Mouse (Mus musculus) erythroblast, adult 5-6 weeks (primary cell): ENCODE results near the gene Nkapd1. TPM values are rescaled to one million over a fixed set of nuclear protein-coding genes. Genes with fewer than 3 reads are reported as not detected.

Experiments
- total RNA-seq, 2 experiments: library from RNA; stranded (forward) in 1 of 2; stranded (reverse) in 1 of 2; fragments of 150-400 nt in 1 of 2; fragments of 200-764, 138-1000 nt in 1 of 2; gene quantifications; 2 replicates each; pipeline versions ENCODE4 v1.2.3 to v1.2.4; 2015 to 2017; ENCODE audit warnings: low replicate concordance in 2 of 2

Nkapd1 gene
- total RNA-seq, 2 experiments from 2014 or later = 5.3 to 9.0 TPM

Other genes starting within 250 kb of the Nkapd1 start
- gene Plet1, start 122.9 kb downstream of the Nkapd1 start, total RNA-seq (2015; ENCODE audit: low replicate concordance) = not detected in 2 replicates
- gene Plet1, start 122.9 kb downstream of the Nkapd1 start, total RNA-seq (2017; ENCODE audit: low replicate concordance) = not detected in 2 replicates
- gene Pts, start 88.7 kb downstream of the Nkapd1 start, total RNA-seq (2015; ENCODE audit: low replicate concordance) = 16.3 and 20.5 TPM in 2 replicates
- 15.8 and 19.4 TPM in 2 replicates for gene Pts, start 88.7 kb downstream of the Nkapd1 start, total RNA-seq (2017; ENCODE audit: low replicate concordance)
- 21.5 TPM in 1 of 2 replicates, not detected in the other for gene Il18, start 62.6 kb downstream of the Nkapd1 start, total RNA-seq (2015; ENCODE audit: low replicate concordance)
- 2.4 and 3.7 TPM in 2 replicates for gene Il18, start 62.6 kb downstream of the Nkapd1 start, total RNA-seq (2017; ENCODE audit: low replicate concordance)
- gene Bco2, start 62.3 kb downstream of the Nkapd1 start, total RNA-seq (2015; ENCODE audit: low replicate concordance) = 0.84 and 1.7 TPM in 2 replicates
- 0.17 and 2.0 TPM in 2 replicates for gene Bco2, start 62.3 kb downstream of the Nkapd1 start, total RNA-seq (2017; ENCODE audit: low replicate concordance)
- not detected in 2 replicates for gene Tex12, start 56.1 kb downstream of the Nkapd1 start, total RNA-seq (2015; ENCODE audit: low replicate concordance)
- not detected in 2 replicates for gene Tex12, start 56.1 kb downstream of the Nkapd1 start, total RNA-seq (2017; ENCODE audit: low replicate concordance)
- gene Sdhd, start 13.7 kb downstream of the Nkapd1 start, total RNA-seq (2015; ENCODE audit: low replicate concordance) = 50.0 and 63.1 TPM in 2 replicates
- 26.2 and 57.2 TPM in 2 replicates for gene Sdhd, start 13.7 kb downstream of the Nkapd1 start, total RNA-seq (2017; ENCODE audit: low replicate concordance)
- 21.1 and 27.1 TPM in 2 replicates for gene Timm8b, start 13.6 kb downstream of the Nkapd1 start, total RNA-seq (2015; ENCODE audit: low replicate concordance)
- gene Timm8b, start 13.6 kb downstream of the Nkapd1 start, total RNA-seq (2017; ENCODE audit: low replicate concordance) = 27.5 and 70.9 TPM in 2 replicates
- gene Pih1d2, start 143 bp downstream of the Nkapd1 start, total RNA-seq (2015; ENCODE audit: low replicate concordance) = not detected in 2 replicates
- gene Pih1d2, start 143 bp downstream of the Nkapd1 start, total RNA-seq (2017; ENCODE audit: low replicate concordance) = 0.42 and 1.0 TPM in 2 replicates
- gene Dlat, start 42.3 kb upstream of the Nkapd1 start, total RNA-seq (2015; ENCODE audit: low replicate concordance) = 16.7 and 19.8 TPM in 2 replicates
- 6.7 and 16.4 TPM in 2 replicates for gene Dlat, start 42.3 kb upstream of the Nkapd1 start, total RNA-seq (2017; ENCODE audit: low replicate concordance)
- not detected in 2 replicates for gene Dixdc1, start 122.1 kb upstream of the Nkapd1 start, total RNA-seq (2015; ENCODE audit: low replicate concordance)
- gene Dixdc1, start 122.1 kb upstream of the Nkapd1 start, total RNA-seq (2017; ENCODE audit: low replicate concordance) = 0.68 TPM in 1 of 2 replicates, not detected in the other
- not detected in 2 replicates for gene 2310030G06Rik, start 129.1 kb upstream of the Nkapd1 start, total RNA-seq (2015; ENCODE audit: low replicate concordance)
- gene 2310030G06Rik, start 129.1 kb upstream of the Nkapd1 start, total RNA-seq (2017; ENCODE audit: low replicate concordance) = not detected in 2 replicates
- gene Cryab, start 133.9 kb upstream of the Nkapd1 start, total RNA-seq (2015; ENCODE audit: low replicate concordance) = not detected in 2 replicates
- not detected in 2 replicates for gene Cryab, start 133.9 kb upstream of the Nkapd1 start, total RNA-seq (2017; ENCODE audit: low replicate concordance)
- gene Hspb2, start 134.9 kb upstream of the Nkapd1 start, total RNA-seq (2015; ENCODE audit: low replicate concordance) = not detected in 2 replicates
- not detected in 2 replicates for gene Hspb2, start 134.9 kb upstream of the Nkapd1 start, total RNA-seq (2017; ENCODE audit: low replicate concordance)
- 2.5 and 5.8 TPM in 2 replicates for gene Fdxacb1, start 150.8 kb upstream of the Nkapd1 start, total RNA-seq (2015; ENCODE audit: low replicate concordance)
- 2.2 and 3.5 TPM in 2 replicates for gene Fdxacb1, start 150.8 kb upstream of the Nkapd1 start, total RNA-seq (2017; ENCODE audit: low replicate concordance)
- gene Alg9, start 157.6 kb upstream of the Nkapd1 start, total RNA-seq (2015; ENCODE audit: low replicate concordance) = 46.1 and 60.4 TPM in 2 replicates
- 18.0 and 28.7 TPM in 2 replicates for gene Alg9, start 157.6 kb upstream of the Nkapd1 start, total RNA-seq (2017; ENCODE audit: low replicate concordance)
- gene 1110032A03Rik, start 158.1 kb upstream of the Nkapd1 start, total RNA-seq (2015; ENCODE audit: low replicate concordance) = 30.6 and 50.6 TPM in 2 replicates
- 38.8 and 44.6 TPM in 2 replicates for gene 1110032A03Rik, start 158.1 kb upstream of the Nkapd1 start, total RNA-seq (2017; ENCODE audit: low replicate concordance)
- gene Ppp2r1b, start 227.8 kb upstream of the Nkapd1 start, total RNA-seq (2015; ENCODE audit: low replicate concordance) = 43.5 and 61.5 TPM in 2 replicates
- 71.8 and 77.1 TPM in 2 replicates for gene Ppp2r1b, start 227.8 kb upstream of the Nkapd1 start, total RNA-seq (2017; ENCODE audit: low replicate concordance)